Mouse (Mus musculus) MEL (cell line): ENCODE data around the gene Peli2. TPM values are rescaled to one million over a fixed set of nuclear protein-coding genes. Genes with fewer than 3 reads are reported as not detected.

ENCODE experiments used
- DNase-seq: peaks from one replicate; pipeline ENCODE4 v3.0.0; 2011; ENCODE audit warnings: low read depth, low spot score
- H3K27ac ChIP-seq: 2 replicates; pipeline ENCODE4 v1.5.1; 2012; ENCODE audit warnings: low read depth, mild to moderate bottlenecking, control low read depth, low read length, moderate library complexity; ENCODE audit not compliant: control insufficient read depth
- H3K27me3 ChIP-seq, 2 experiments: fragments of 150-350 bp in 1 of 2; sonication (generic) in 1 of 2; 2 replicates each; pipeline ENCODE4 v1.6.1; 2012; ENCODE audit warnings: low read length in 2 of 2, mild to moderate bottlenecking in 2 of 2, improper control_type of control experiment in 1 of 2, moderate library complexity in 1 of 2; ENCODE audit not compliant: insufficient read depth in 2 of 2, control insufficient read depth in 1 of 2
- H3K36me3 ChIP-seq, 2 experiments: 2 replicates each; pipeline ENCODE4 v1.6.1; 2012 to 2014; ENCODE audit warnings: low read length in 2 of 2, improper control_type of control experiment in 1 of 2, inconsistent platforms in 1 of 2, mild to moderate bottlenecking in 1 of 2; ENCODE audit not compliant: insufficient read depth in 2 of 2, control insufficient read depth in 1 of 2
- H3K4me1 ChIP-seq, 2 experiments: fragments of 150-350 bp in 1 of 2; sonication (generic) in 1 of 2; 2 replicates each; pipeline ENCODE4 v1.6.1; 2012; ENCODE audit warnings: low read length in 2 of 2, improper control_type of control experiment in 1 of 2, mild to moderate bottlenecking in 1 of 2; ENCODE audit not compliant: insufficient read depth in 2 of 2, control insufficient read depth in 1 of 2
- H3K4me3 ChIP-seq, 2 experiments: fragments of 150-350 bp in 1 of 2; sonication (generic) in 1 of 2; 2 replicates each; pipeline ENCODE4 v1.5.1; 2012; ENCODE audit warnings: low read depth in 2 of 2, low read length in 2 of 2, mild to moderate bottlenecking in 2 of 2, moderate library complexity in 2 of 2, control low read depth in 1 of 2, improper control_type of control experiment in 1 of 2; ENCODE audit not compliant: control insufficient read depth in 1 of 2, insufficient read depth in 1 of 2
- H3K79me2 ChIP-seq: 2 replicates; pipeline ENCODE4 v1.6.1; 2012; ENCODE audit warnings: mild to moderate bottlenecking, low read length, moderate library complexity; ENCODE audit not compliant: control insufficient read depth, poor library complexity, insufficient read depth
- H3K9ac ChIP-seq: 2 replicates; pipeline ENCODE4 v1.6.1; 2012; ENCODE audit warnings: low read depth, mild to moderate bottlenecking, control low read depth, low read length, moderate library complexity; ENCODE audit not compliant: control insufficient read depth, poor library complexity, severe bottlenecking
- H3K9me3 ChIP-seq: fragments of 150-350 bp; sonication (generic); replicated peaks from 2 replicates; pipeline ENCODE4 v1.6.1; 2012; ENCODE audit warnings: mild to moderate bottlenecking, low read length, improper control_type of control experiment, moderate library complexity; ENCODE audit not compliant: insufficient read depth
- BHLHE40 ChIP-seq: IDR thresholded peaks from 2 replicates; pipeline ENCODE4 v1.6.1; 2012; ENCODE audit warnings: low read depth, mild to moderate bottlenecking, inconsistent platforms, low read length, improper control_type of control experiment, borderline replicate concordance
- CHD1 ChIP-seq: IDR thresholded peaks from 2 replicates; pipeline ENCODE4 v1.6.1; 2012; ENCODE audit warnings: low read depth, mild to moderate bottlenecking, inconsistent platforms, low read length, improper control_type of control experiment
- CHD2 ChIP-seq: IDR thresholded peaks from 2 replicates; pipeline ENCODE4 v1.6.1; 2011; ENCODE audit warnings: low read length, improper control_type of control experiment
- ETS1 ChIP-seq: IDR thresholded peaks from 2 replicates; pipeline ENCODE4 v1.6.1; 2012; ENCODE audit warnings: low read depth, mild to moderate bottlenecking, inconsistent platforms, low read length, improper control_type of control experiment, moderate library complexity
- MAFK ChIP-seq: IDR thresholded peaks from 2 replicates; pipeline ENCODE4 v1.6.1; 2011; ENCODE audit warnings: low read depth, mild to moderate bottlenecking, low read length, improper control_type of control experiment, borderline replicate concordance
- MAX ChIP-seq: IDR thresholded peaks from 2 replicates; pipeline ENCODE4 v1.6.1; 2011; ENCODE audit warnings: low read length, improper control_type of control experiment
- MEF2A ChIP-seq: IDR thresholded peaks from 2 replicates; pipeline ENCODE4 v1.6.1; 2014; ENCODE audit warnings: low read depth, mild to moderate bottlenecking, inconsistent platforms, low read length, improper control_type of control experiment; ENCODE audit not compliant: poor library complexity, insufficient replicate concordance, severe bottlenecking; ENCODE audit errors: extremely low read depth
- MYB ChIP-seq: IDR thresholded peaks from 2 replicates; pipeline ENCODE4 v1.6.1; 2011; ENCODE audit warnings: mild to moderate bottlenecking, low read depth, low read length, improper control_type of control experiment
- NRF1 ChIP-seq: IDR thresholded peaks from 2 replicates; pipeline ENCODE4 v1.6.1; 2014; ENCODE audit warnings: low read depth, mild to moderate bottlenecking, inconsistent platforms, low read length, improper control_type of control experiment, moderate library complexity; ENCODE audit not compliant: poor library complexity, insufficient read depth, severe bottlenecking
- POLR2A ChIP-seq, 2 experiments: IDR thresholded peaks; 2 replicates each; pipeline ENCODE4 v1.6.1; 2011 to 2012; ENCODE audit warnings: low read length in 2 of 2, mild to moderate bottlenecking in 2 of 2, control low read depth in 1 of 2, improper control_type of control experiment in 1 of 2, low read depth in 1 of 2, moderate library complexity in 1 of 2; ENCODE audit not compliant: control insufficient read depth in 1 of 2, insufficient read depth in 1 of 2, poor library complexity in 1 of 2
- RCOR1 ChIP-seq: IDR thresholded peaks from 2 replicates; pipeline ENCODE4 v1.6.1; 2012; ENCODE audit warnings: low read depth, mild to moderate bottlenecking, inconsistent platforms, low read length, improper control_type of control experiment
- SIN3A ChIP-seq: IDR thresholded peaks from 2 replicates; pipeline ENCODE4 v1.6.1; 2012; ENCODE audit warnings: low read length, improper control_type of control experiment, inconsistent platforms
- SMC3 ChIP-seq: IDR thresholded peaks from 2 replicates; pipeline ENCODE4 v1.6.1; 2011; ENCODE audit warnings: low read depth, low read length, improper control_type of control experiment
- TAL1 ChIP-seq: IDR thresholded peaks from 2 replicates; pipeline ENCODE4 v1.6.1; 2012; ENCODE audit warnings: mild to moderate bottlenecking, inconsistent platforms, low read length, moderate library complexity, mixed read lengths
- TCF12 ChIP-seq: IDR thresholded peaks from 2 replicates; pipeline ENCODE4 v1.6.1; 2014; ENCODE audit warnings: low read depth, mild to moderate bottlenecking, inconsistent platforms, low read length, improper control_type of control experiment, moderate library complexity
- UBTF ChIP-seq: IDR thresholded peaks from 2 replicates; pipeline ENCODE4 v1.6.1; 2012; ENCODE audit warnings: low read depth, mild to moderate bottlenecking, inconsistent platforms, low read length, improper control_type of control experiment, moderate library complexity, borderline replicate concordance; ENCODE audit not compliant: insufficient read depth
- USF2 ChIP-seq, 2 experiments: IDR thresholded peaks; 2 replicates each; pipeline ENCODE4 v1.6.1; 2011 to 2012; ENCODE audit warnings: improper control_type of control experiment in 2 of 2, low read length in 2 of 2, borderline replicate concordance in 1 of 2, inconsistent platforms in 1 of 2, low read depth in 1 of 2, mild to moderate bottlenecking in 1 of 2; ENCODE audit not compliant: insufficient read depth in 1 of 2
- ZC3H11A ChIP-seq: IDR thresholded peaks from 2 replicates; pipeline ENCODE4 v1.6.1; 2012; ENCODE audit warnings: low read depth, mild to moderate bottlenecking, inconsistent platforms, low read length, improper control_type of control experiment
- polyA plus RNA-seq, 2 experiments: library from polyadenylated mRNA; stranded (reverse) in 1 of 2; unstranded in 1 of 2; fragments of >175 nt in 1 of 2; fragments of >200 nt in 1 of 2; gene quantifications; 2 replicates each; pipeline versions ENCODE4 v1.2.1 to v1.2.4; 2012; ENCODE audit warnings: low replicate concordance in 2 of 2, low read depth in 1 of 2; ENCODE audit not compliant: insufficient read length in 2 of 2, insufficient read depth in 1 of 2, missing spikeins in 1 of 2
- total RNA-seq: library from RNA; depleted of rRNA; stranded (reverse); fragments of 300-350 nt; gene quantifications from 2 replicates; pipeline ENCODE4 v1.2.3, GENCODE M21; 2012

The Peli2 gene
- total and polyA plus RNA-seq, 3 experiments, result not detected

- Histone ChIP-seq H3K4me1 (no peaks in the 10 kb centered on the region), H3K27me3 (no peaks in the 10 kb centered on the region), H3K36me3 (no peaks in the 10 kb centered on the region), H3K27ac (no peak overlapping the region)
- no peak for DNase-seq
- TF ChIP-seq MAX (no peak), UBTF (no peak), MAFK (no peak), ETS1 (no peak), CHD1 (no peak)
- TF ChIP-seq, all 39 proteins: peak for 0
- H3K9ac ChIP-seq, result no peak overlapping the region
- H3K4me3 ChIP-seq, result no peak overlapping the region
- no peaks in the 10 kb centered on the region for H3K79me2 ChIP-seq
- H3K9me3 ChIP-seq, result no peaks in the 10 kb centered on the region
Observed at GRCm38 (mm10) chr14:48175115-48175514, 54.5 kb downstream of the Peli2 start.

- no peak for DNase-seq
- Histone ChIP-seq H3K9ac (no peak overlapping the region), H3K27ac (no peak overlapping the region), H3K4me1 (no peaks in the 10 kb centered on the region), H3K27me3 (no peaks in the 10 kb centered on the region), H3K36me3 (no peaks in the 10 kb centered on the region), H3K4me3 (no peak overlapping the region), H3K79me2 (no peaks in the 10 kb centered on the region), H3K9me3 (no peaks in the 10 kb centered on the region)
- TF ChIP-seq USF2 (IDR thresholded peaks at IDR 0.05; ENCODE audit: borderline replicate concordance in 1 of 2, insufficient read depth in 1 of 2, low read depth in 1 of 2, low read length in 2 of 2) (no peak), POLR2A (IDR thresholded peaks at IDR 0.05; ENCODE audit: control insufficient read depth in 1 of 2, insufficient read depth in 1 of 2, low read depth in 1 of 2, low read length in 2 of 2, poor library complexity in 1 of 2) (no peak), MAX (no peak), MAFK (no peak), ZC3H11A (no peak), SMC3 (no peak), TAL1 (no peak), BHLHE40 (no peak), TCF12 (no peak), MYB (no peak), CHD1 (no peak)
Observed at GRCm38 (mm10) chr14:48178304-48178995, 57.8 kb downstream of the Peli2 start.

GRCm38 (mm10) chr14:48179021-48179420, 58.4 kb downstream of the Peli2 start:
- H3K4me3 ChIP-seq, result no peak overlapping the region
- TF ChIP-seq RCOR1 (no peak), CHD2 (no peak), ZC3H11A (no peak), SIN3A (no peak), NRF1 (no peak), MEF2A (no peak)
- DNase-seq, result no peak
- H3K79me2 ChIP-seq, result no peaks in the 10 kb centered on the region
- no peaks in the 10 kb centered on the region for H3K36me3 ChIP-seq
- H3K27me3 ChIP-seq, result no peaks in the 10 kb centered on the region
- H3K9me3 ChIP-seq, result no peaks in the 10 kb centered on the region
- no peak overlapping the region for H3K27ac ChIP-seq
- H3K4me1 ChIP-seq, result no peaks in the 10 kb centered on the region
- H3K9ac ChIP-seq, result no peak overlapping the region
